Mouse (Mus musculus): ENCODE measurements around the gene Adprm. TPM values are rescaled to one million over a fixed set of nuclear protein-coding genes. Genes with fewer than 3 reads are reported as not detected.

The Adprm gene
- polyA plus RNA-seq, 1 experiment from 2014 or later: 30.4 TPM

DNA sequence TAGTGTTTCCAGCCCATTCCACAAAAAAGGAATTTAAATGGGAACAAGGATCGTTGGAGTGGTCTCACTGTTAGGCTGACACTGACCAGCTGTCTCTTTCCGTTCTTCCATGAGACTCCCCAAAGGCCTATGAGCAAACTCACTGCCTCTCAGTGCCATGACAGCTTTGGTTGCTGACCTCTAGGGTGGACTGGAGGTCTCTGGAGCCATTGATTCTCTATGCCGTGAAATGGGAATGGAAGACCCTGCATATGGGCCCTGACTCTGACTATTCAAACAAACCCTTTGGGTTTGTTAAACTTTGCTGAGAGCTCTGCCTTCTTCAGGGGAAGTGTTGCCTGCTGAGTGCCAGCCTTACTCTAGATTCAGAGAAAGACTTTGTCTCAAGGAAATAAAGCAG lies 15.3 kb upstream of the Adprm start:
- Histone ChIP-seq H3K27me3 (ENCODE audit: insufficient read depth, poor library complexity, severe bottlenecking) (no peaks in the 10 kb centered on the region), H3K4me3 (no peak overlapping the region), H3K4me1 (replicated peaks) (no peaks in the 10 kb centered on the region), H3K9me3 (no peaks in the 10 kb centered on the region), H3K36me3 (peaks cover 50% of the 10 kb centered on the region), H3K27ac (no peak overlapping the region)
- WGBS: 88% methylated on average over 3 of the region's 3 CpGs
- DNase-seq (ENCODE audit: low spot score): no peak

DNA sequence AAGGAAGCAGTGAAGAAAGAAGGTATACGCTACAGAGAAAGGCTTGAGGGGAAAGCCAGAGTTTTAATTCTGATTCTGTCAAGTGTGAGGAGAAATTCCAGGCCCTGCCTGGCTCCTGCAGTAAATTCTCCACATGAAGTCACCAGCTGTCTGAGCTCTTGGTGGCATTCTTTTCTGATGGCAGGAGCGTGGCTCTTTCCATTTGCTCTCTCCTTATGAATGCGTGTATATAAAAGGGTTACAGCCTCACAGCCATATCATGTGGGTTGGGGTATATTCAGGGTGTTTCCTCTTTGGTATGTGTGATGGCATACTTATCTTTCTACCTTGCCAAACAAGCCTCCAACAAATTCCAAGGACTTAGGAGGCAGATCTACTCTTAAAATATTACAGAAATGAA lies 10.3 kb upstream of the Adprm start:
- Histone ChIP-seq H3K4me1 (replicated peaks) (no peaks in the 10 kb centered on the region), H3K4me3 (no peak overlapping the region), H3K27ac (no peak overlapping the region), H3K27me3 (ENCODE audit: insufficient read depth, poor library complexity, severe bottlenecking) (no peaks in the 10 kb centered on the region), H3K36me3 (peaks cover 99% of the 10 kb centered on the region), H3K9me3 (no peaks in the 10 kb centered on the region)
- 94% methylated on average over 3 of the region's 3 CpGs for WGBS
- no peak for DNase-seq (ENCODE audit: low spot score)

DNA sequence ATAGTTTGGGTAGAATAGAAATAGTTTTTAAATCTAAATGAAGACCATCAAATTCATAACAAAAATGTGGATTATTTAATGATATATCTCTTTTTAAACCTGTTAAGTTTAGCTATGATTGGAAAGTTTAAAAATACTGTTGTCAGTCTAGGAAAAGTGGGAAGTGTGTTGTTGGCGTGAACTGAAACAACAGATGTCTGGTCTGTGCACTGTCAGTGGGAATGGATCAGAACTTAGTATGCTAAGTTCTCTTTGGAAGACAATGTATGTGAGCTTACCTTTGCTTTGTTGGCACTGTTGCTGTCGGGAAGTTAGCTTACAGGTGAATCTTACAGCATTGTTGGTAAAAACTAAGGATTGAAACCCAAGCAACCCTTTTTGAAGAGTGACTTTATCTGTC lies 8.9 kb upstream of the Adprm start:
- Histone ChIP-seq H3K36me3 (peaks cover 100% of the 10 kb centered on the region), H3K27ac (no peak overlapping the region), H3K4me3 (no peak overlapping the region), H3K9me3 (no peaks in the 10 kb centered on the region), H3K4me1 (replicated peaks) (no peaks in the 10 kb centered on the region), H3K27me3 (ENCODE audit: insufficient read depth, poor library complexity, severe bottlenecking) (no peaks in the 10 kb centered on the region)
- WGBS: 94% methylated on average over 2 of the region's 2 CpGs
- no peak for DNase-seq (ENCODE audit: low spot score)

DNA sequence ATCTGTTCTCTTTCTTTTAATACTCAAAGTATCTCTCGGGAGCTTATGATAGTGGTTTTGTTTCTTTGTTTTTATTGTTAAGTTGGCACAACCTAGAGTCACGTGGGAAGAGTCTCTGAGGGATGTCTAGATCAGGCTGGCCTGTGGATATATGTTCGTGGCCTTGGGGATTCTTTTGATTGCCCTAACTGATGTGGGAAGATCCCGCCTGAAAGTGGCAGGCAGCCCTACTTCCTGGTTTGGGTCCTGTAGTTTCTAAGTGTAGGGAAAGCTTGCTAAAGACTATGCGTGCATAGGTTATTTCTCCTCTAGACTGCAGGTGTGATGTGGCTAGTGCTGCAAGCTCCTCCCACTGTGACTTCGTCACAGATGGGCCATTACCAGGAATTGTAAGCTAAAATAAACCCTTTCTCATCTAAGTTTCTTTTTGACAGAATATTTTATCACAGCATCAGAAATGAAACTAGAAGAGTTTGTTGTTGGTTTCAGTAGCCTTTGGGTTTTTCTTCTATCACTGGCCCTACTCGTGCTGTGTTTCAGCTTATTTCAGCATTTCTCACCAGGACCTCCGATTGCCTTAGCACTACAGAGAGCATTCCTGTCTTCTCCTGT lies 2.5 kb upstream of the Adprm start:
- WGBS: 90% methylated on average over 8 of the region's 8 CpGs
- DNase-seq (ENCODE audit: low spot score): no peak

DNA sequence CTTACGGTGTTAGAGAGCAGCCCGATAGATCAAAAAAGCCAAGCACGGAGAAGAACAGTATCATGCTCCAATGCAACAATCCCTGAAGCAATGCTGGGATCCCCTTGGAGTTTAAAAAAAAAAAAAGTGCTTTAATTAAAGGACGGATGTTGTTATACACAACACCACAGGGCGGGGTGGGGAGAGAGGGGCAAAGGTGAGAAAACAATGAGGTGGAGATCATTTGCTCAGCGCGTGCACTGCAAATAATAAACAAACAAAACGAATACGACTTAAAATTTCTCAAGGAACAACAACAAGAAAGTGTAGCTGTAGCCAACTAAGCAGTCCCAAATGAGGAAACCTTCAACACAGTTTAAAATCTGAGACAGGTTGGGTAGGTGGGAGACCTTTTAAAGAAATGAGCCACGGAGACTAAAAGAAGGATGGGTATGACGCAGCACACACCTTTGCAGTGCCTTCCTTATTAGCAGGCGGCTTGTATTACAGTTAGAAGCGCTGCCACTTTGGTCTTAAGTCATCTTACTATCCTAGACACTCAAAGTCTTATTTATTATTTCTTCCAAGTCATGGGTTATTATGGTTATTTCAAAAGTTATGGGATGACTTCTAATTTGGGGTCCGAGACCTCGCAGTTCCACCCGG lies 596 bp downstream of the Adprm start:
- Histone ChIP-seq H3K36me3 (peaks cover 34% of the 10 kb centered on the region), H3K4me1 (replicated peaks) (peaks cover 20% of the 10 kb centered on the region), H3K27ac (peak overlapping the region; percentile 91), H3K27me3 (ENCODE audit: insufficient read depth, poor library complexity, severe bottlenecking) (no peaks in the 10 kb centered on the region), H3K4me3 (peak overlapping the region; percentile 87), H3K9me3 (no peaks in the 10 kb centered on the region)
- no peak for DNase-seq (ENCODE audit: low spot score)
- WGBS: 11% methylated on average over 16 of the region's 16 CpGs

More for the DNA sequence above, 2.5 kb upstream of the Adprm start:
- Histone ChIP-seq H3K4me1 (replicated peaks) (peaks cover 20% of the 10 kb centered on the region), H3K4me3 (no peak overlapping the region), H3K27ac (no peak overlapping the region), H3K9me3 (no peaks in the 10 kb centered on the region), H3K36me3 (peaks cover 52% of the 10 kb centered on the region), H3K27me3 (ENCODE audit: insufficient read depth, poor library complexity, severe bottlenecking) (no peaks in the 10 kb centered on the region)

DNA sequence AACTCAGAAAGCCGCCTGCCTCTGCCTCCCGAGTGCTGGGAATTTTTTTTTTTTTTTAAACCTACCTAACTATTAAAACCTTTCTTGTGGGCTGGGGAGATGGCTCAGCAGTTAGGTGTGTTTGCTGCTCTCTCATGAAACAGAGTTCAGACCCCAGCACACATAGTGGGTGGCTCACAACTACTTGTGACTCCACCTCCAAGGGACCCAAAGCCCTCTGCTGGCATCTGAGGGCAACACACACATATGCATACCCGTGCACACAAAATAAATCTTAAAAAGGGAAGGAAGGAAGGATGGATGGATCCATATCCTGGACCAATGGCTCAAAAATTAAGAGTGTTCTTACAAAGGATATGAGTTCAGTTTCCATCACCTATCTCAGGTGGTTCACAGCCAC lies 3.1 kb downstream of the Adprm start:
- Histone ChIP-seq H3K36me3 (peaks cover 37% of the 10 kb centered on the region), H3K4me1 (replicated peaks) (peaks cover 20% of the 10 kb centered on the region), H3K9me3 (no peaks in the 10 kb centered on the region), H3K27me3 (ENCODE audit: insufficient read depth, poor library complexity, severe bottlenecking) (no peaks in the 10 kb centered on the region), H3K27ac (no peak overlapping the region), H3K4me3 (no peak overlapping the region)
- WGBS: 93% methylated on average over 3 of the region's 3 CpGs
- DNase-seq (ENCODE audit: low spot score): no peak

DNA sequence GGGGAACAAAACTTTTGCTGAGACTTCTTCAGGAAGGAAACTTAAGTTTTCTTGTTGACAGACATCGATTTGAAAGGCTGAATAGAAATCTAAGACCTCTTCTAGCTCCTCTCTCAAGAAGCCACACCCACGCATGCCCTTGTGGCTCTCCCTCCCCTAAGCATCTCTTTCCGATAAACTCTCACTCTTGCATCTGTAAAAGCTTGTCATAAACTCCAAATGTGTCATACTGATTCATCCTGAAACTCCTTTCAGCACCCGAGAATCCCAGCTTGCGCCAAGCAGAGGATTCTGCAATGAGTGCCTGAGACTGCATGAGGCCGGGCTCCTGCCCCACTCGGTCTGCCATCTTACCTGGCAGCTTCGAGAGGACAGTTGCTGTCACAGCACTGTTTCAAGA lies 3.9 kb downstream of the Adprm start:
- no peak for DNase-seq (ENCODE audit: low spot score)
- 95% methylated on average over 8 of the region's 8 CpGs for WGBS

DNA sequence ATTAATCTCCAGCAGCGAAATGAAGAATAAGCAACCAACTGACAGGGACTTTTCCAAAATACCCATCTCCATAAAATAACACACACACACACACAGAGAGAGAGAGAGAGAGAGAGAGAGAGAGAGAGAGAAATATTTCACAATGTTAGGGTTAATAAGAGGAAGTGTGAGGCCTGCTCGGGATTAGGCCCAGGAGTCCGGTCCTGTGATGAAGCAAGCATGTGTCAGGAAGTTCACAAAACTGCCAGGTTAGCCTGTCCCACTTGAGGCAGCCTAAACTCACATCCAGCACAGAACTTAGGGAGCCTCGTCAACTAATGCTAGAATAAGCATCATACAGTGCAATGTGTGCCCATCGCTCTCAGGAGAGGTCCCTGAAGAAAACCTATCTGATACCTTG lies 5.2 kb downstream of the Adprm start:
- Histone ChIP-seq H3K27ac (no peak overlapping the region), H3K4me3 (no peak overlapping the region), H3K4me1 (replicated peaks) (peaks cover 15% of the 10 kb centered on the region), H3K36me3 (peaks cover 47% of the 10 kb centered on the region), H3K9me3 (no peaks in the 10 kb centered on the region), H3K27me3 (ENCODE audit: insufficient read depth, poor library complexity, severe bottlenecking) (no peaks in the 10 kb centered on the region)
- WGBS: 91% methylated on average over 5 of the region's 5 CpGs
- DNase-seq (ENCODE audit: low spot score): no peak

More for the DNA sequence above, 3.9 kb downstream of the Adprm start:
- Histone ChIP-seq H3K9me3 (no peaks in the 10 kb centered on the region), H3K27ac (no peak overlapping the region), H3K36me3 (peaks cover 37% of the 10 kb centered on the region), H3K27me3 (ENCODE audit: insufficient read depth, poor library complexity, severe bottlenecking) (no peaks in the 10 kb centered on the region), H3K4me1 (replicated peaks) (peaks cover 14% of the 10 kb centered on the region), H3K4me3 (no peak overlapping the region)

DNA sequence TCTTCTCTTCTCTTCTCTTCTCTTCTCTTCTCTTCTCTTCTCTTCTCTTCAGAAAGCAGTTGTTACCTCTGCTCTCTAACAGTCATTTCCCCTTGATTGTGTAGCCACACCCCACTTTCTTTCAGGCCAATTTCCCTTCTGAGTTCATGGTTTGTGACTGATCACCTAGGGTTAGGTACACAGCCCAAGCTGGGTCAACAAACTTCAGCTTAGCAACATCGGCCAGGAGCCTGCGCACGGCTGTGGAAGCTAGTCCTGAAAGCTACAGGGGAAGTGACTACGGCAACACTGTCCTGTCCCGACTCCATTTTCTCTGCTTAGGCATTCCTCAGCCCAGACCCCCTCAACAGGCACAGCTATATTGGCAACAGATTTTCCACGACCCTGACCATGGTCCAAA lies 7.4 kb downstream of the Adprm start:
- WGBS: 82% methylated on average over 6 of the region's 6 CpGs
- Histone ChIP-seq H3K36me3 (peaks cover 60% of the 10 kb centered on the region), H3K4me1 (replicated peaks) (peaks cover 7% of the 10 kb centered on the region), H3K27ac (no peak overlapping the region), H3K4me3 (no peak overlapping the region), H3K27me3 (ENCODE audit: insufficient read depth, poor library complexity, severe bottlenecking) (no peaks in the 10 kb centered on the region), H3K9me3 (no peaks in the 10 kb centered on the region)
- DNase-seq (ENCODE audit: low spot score): no peak

DNA sequence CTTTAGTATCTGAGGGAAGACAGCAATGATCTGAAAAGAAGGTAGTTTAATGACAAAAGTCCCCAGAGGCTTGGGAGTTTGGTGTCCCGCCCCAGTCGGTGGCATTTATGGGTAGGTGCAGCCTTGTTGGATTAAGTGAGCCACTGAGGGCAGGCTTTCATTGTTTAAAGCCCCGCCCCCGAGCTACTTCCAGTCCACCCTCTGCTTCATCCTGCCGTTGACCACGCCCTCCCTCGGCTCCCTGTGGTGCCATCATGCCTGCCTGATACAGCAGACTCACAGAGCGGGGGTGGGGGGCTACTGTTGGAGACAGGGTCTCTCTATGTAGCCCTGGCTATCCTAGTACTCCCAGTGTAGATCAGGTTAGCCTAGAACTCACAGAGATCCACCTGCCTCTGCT lies 9.4 kb downstream of the Adprm start:
- Histone ChIP-seq H3K4me1 (replicated peaks) (peaks cover 7% of the 10 kb centered on the region), H3K36me3 (peaks cover 66% of the 10 kb centered on the region), H3K9me3 (no peaks in the 10 kb centered on the region), H3K27ac (no peak overlapping the region), H3K27me3 (ENCODE audit: insufficient read depth, poor library complexity, severe bottlenecking) (no peaks in the 10 kb centered on the region), H3K4me3 (no peak overlapping the region)
- 47% methylated on average over 8 of the region's 8 CpGs for WGBS
- DNase-seq (ENCODE audit: low spot score): no peak

DNA sequence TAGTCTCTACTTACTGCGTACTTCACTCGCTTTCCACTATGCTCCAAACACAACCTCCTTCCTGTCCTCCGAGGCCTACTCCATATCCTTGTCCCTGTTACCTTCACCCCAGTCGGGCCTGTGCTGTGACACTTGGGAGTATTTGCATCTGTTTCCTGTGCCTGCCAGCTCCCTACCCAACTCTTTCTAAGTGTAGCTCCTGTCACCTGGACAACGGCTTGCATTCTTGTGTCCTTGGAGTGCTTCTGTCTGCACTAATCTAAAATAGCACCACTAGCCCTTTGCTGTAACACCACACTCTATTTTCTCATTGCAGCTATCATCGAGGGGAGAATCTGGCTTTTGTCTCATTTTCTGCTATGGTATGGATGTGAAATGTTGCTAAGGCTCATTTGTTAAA lies 11.9 kb downstream of the Adprm start:
- Histone ChIP-seq H3K27me3 (ENCODE audit: insufficient read depth, poor library complexity, severe bottlenecking) (no peaks in the 10 kb centered on the region), H3K9me3 (no peaks in the 10 kb centered on the region), H3K27ac (no peak overlapping the region), H3K4me1 (replicated peaks) (peaks cover 7% of the 10 kb centered on the region), H3K4me3 (no peak overlapping the region), H3K36me3 (peaks cover 75% of the 10 kb centered on the region)
- no peak for DNase-seq (ENCODE audit: low spot score)
- 95% methylated on average over 6 of the region's 6 CpGs for WGBS

DNA sequence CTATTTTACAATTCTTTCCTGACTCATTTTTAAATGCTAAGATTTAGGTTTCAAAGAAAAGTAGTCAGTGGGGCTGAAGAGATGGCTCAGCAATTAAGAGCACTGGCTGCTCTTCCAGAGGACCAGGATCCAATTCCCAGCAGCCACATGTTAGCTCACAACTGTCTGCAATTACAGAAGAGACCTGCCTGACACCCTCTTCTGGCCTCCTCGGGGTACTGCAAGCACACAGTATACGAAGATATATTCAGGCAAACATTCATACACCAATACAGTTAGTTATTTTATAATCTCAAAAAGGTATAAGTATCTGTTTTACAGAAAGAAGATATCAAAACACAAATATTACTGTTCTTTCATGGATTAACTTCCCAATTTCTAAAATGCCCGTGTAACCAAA lies 12.6 kb downstream of the Adprm start:
- no peak overlapping the region for H3K27ac ChIP-seq
- no peaks in the 10 kb centered on the region for H3K9me3 ChIP-seq
- peaks cover 7% of the 10 kb centered on the region for H3K4me1 ChIP-seq (replicated peaks)
- 91% methylated on average over 3 of the region's 3 CpGs for WGBS
- peaks cover 71% of the 10 kb centered on the region for H3K36me3 ChIP-seq
- H3K4me3 ChIP-seq: no peak overlapping the region
- no peaks in the 10 kb centered on the region for H3K27me3 ChIP-seq (ENCODE audit: insufficient read depth, poor library complexity, severe bottlenecking)
- no peak for DNase-seq (ENCODE audit: low spot score)

DNA sequence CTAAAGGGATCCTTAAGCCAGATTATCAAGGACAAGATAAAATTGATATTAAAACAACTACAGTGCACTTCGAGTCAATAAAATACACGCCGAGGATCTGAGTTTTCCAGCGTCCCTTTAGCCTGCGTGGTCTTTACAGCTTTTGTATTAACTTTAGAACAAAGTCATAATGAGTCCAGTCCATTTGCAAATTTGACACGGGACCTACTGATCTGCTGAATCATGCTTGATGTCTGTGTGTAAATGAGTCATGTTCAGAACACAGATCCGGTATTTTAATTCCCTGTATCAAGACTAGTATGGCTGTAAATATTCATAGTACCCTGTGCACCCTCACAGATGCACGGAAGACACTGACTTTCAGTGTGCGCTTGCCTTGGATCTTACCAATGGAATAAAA lies 15.5 kb downstream of the Adprm start:
- DNase-seq (ENCODE audit: low spot score): no peak
- Histone ChIP-seq H3K27me3 (ENCODE audit: insufficient read depth, poor library complexity, severe bottlenecking) (no peaks in the 10 kb centered on the region), H3K4me1 (replicated peaks) (no peaks in the 10 kb centered on the region), H3K9me3 (no peaks in the 10 kb centered on the region), H3K36me3 (peaks cover 60% of the 10 kb centered on the region), H3K4me3 (no peak overlapping the region), H3K27ac (no peak overlapping the region)
- WGBS: 96% methylated on average over 9 of the region's 9 CpGs

DNA sequence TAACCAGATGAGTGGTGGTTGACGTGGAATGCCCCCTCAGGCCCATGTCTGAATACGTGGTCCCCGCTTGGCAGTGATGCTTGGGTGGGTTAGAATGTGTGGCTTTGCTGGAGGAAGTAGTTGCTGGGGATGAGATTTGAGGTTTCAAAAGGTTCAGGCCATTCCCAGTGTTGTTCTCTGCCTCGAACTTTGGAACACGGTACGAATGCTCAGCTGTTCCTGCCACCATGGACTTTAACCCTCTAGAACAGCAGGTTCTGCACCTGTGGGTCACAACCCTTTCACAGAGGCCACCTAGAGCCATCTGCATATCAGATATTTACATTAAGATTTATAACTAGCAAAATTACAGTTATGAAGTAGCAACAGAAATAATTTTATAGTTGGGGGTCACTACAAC lies 16.2 kb downstream of the Adprm start:
- no peaks in the 10 kb centered on the region for H3K4me1 ChIP-seq (replicated peaks)
- peaks cover 53% of the 10 kb centered on the region for H3K36me3 ChIP-seq
- no peaks in the 10 kb centered on the region for H3K27me3 ChIP-seq (ENCODE audit: insufficient read depth, poor library complexity, severe bottlenecking)
- no peak for DNase-seq (ENCODE audit: low spot score)
- WGBS: 97% methylated on average over 6 of the region's 6 CpGs
- H3K27ac ChIP-seq: no peak overlapping the region
- no peak overlapping the region for H3K4me3 ChIP-seq
- no peaks in the 10 kb centered on the region for H3K9me3 ChIP-seq

Measured in hindbrain, embryonic 10.5 days (tissue).